Mouse (Mus musculus) hematopoietic stem cell, adult 5-6 weeks (primary cell): ENCODE measurements around the gene Pitpnm1. TPM values are rescaled to one million over a fixed set of nuclear protein-coding genes. Genes with fewer than 3 reads are reported as not detected.

Source experiments
- ATAC-seq, 2 experiments: fragments of 125-278 bp in 1 of 2; replicated peaks in 1 of 2; 2 replicates each; pipeline ENCODE4 v1.8.0; 2016 to 2017; ENCODE audit warnings: inconsistent platforms in 2 of 2, mild to moderate bottlenecking in 2 of 2, moderate number of reproducible peaks in 2 of 2, low read depth in 1 of 2, moderate TSS enrichment in 1 of 2; ENCODE audit not compliant: low FRiP score in 2 of 2, poor library complexity in 2 of 2, severe bottlenecking in 2 of 2, insufficient read depth in 1 of 2, low TSS enrichment in 1 of 2
- total RNA-seq: library from RNA; stranded (forward); fragments of 172-1452, 232-1000 nt; gene quantifications from 2 replicates; pipeline ENCODE4 v1.2.3, GENCODE M21; 2017

Pitpnm1 gene
- total RNA-seq, 1 experiment from 2014 or later = 20.0 TPM

DNA sequence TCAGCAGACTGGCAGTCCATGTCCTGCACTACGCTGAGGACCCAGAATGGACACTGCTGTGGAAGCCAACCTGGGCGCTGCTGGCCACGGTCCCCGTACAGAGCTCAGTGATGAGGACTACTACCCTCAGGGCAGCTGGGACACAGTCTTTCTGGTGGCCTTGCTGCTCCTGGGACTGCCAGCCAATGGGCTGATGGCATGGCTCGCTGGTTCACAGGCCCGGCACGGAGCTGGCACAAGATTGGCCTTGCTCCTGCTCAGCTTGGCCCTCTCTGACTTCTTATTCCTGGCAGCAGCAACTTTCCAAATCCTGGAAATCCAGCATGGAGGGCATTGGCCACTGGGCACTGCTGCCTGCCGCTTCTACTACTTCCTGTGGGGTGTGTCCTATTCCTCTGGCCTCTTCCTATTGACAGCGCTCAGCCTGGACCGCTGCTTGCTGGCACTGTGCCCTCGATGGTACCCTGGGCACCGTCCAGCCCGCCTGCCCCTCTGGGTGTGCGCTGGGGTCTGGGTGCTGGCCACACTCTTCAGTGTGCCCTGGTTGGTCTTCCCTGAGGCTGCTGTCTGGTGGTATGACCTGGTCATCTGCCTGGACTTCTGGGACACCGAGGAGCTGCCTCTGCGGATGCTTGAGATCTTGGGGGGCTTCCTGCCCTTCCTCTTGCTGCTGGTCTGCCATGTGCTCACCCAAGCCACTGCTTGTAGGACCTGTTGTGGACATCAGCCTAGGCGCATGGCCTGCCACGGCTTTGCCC lies 42.8 kb downstream of the Pitpnm1 start:
- ATAC-seq = no peak

DNA sequence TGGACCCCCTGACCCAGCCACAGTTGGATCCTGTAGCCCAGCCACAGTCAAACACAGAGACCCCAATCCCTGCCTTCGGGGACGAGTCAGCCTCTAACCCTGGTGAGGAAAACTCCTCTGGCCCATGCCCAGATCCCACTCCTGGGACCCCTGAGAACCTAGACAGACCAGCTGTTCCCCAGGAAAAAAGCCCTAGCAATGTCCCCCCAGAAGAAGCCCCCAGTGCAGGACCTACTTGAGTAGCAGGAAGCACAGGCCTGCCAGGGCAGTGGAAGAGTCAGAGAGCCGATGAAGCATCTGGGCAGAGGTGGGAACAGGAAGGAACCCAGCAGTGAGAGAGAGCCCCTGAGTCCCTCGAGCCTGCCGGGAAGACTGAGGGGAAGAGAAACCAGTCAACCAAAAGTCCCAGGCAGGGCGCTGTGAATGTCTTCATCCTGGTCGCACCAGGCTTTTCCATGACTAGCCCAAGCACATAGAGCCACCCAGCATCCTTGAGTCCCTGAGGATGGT lies 44.0 kb downstream of the Pitpnm1 start, which contains the start of gene Cabp4:
Gene Cabp4, minus strand, starts transcription at position 275 of the 510 bp plus-strand sequence.
- ATAC-seq = no peak

DNA sequence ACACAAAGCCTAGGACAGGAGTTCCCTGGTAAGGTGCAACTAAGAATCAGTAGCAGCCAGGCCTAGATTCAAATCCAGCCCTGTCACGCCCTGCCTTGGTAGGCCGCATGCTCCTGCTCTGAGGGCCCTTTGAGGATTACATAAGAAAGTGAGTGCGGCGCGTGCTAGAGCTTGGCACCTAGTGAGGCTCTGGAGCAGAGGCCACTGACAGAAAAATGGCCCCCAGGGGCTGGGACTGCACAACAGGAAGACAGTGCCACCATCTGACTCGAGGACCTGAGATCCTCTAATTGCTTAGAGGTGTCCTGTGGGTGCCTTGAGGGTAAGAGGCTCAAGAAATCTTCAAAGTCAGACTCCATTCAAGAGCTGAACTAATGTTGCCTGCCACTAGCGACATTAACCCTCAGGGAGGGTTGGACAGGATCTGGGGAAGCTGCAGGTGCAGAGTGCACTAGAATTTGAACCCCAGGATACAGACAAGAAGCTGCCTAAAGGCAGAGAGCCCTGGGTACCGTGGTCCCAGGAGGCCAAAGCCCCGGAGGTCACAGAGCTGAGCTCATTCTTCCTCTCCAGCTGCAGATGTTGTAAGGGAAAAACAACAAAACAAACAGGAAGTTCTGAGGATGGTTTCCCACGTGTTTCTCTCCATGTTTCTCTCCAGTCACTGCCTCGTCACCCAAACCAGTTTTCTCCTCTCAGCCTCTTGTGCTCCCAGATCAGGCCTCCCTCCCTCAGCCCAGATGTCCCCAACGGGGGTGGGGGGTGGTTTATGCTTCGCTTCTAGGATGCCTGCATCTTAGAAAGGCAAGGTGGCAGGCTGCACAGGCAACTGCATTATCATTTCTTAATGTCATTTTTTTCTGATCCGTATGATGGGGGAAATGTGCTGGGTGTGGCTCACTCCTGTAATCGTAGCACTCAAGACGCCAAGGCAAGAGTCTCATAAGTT lies 45.0 kb downstream of the Pitpnm1 start:
- no peak for ATAC-seq

DNA sequence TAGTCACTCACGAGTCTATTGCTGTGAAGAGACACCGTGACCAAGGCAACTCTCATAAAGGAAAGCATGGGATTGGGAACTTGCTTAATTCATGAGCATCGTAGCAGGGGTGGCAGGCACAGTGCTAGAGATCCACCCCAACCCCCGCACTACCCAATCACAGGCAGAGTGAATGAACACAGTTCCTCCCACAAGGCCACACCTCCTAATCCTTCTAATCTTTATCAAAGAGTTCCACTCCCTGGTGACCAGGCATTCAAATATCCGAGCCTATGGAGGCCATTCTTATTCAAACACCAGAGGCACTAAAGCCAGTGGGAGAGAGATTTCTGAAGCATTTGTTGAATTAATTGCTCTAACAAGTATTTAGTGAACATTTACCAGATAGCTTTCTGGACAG lies 46.1 kb downstream of the Pitpnm1 start:
- no peak for ATAC-seq

DNA sequence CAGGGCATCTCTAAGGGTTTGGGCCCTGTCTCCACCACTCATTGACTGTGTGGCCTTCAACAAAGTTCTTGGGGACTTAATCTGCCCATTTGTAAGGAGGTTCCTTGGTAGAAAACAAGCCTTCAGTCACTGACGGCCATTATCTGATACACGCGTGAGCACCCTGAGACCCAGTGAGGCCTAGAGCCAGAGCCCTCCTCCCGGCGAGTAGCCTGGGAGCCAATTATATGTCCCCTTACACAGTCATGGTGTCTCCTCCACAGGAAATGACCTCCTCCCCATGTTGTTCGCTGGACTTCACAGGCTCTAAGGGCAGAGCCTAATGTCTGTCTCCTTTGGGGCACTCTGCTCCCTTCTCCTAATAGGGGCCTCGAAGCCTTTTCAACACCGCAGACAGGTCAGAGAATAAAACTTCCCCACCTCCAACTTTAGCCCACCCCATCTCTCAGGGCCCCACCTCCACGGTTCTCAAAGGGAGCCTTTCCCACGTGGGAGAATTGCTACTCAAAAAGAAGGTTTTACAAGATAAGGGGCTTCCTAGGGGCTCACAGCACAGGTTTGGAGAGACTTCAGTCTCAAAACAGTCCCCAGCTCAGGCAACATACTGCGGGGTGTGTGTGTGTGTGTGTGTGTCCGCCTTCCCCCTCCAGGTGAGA lies 46.7 kb downstream of the Pitpnm1 start:
- no peak for ATAC-seq

DNA sequence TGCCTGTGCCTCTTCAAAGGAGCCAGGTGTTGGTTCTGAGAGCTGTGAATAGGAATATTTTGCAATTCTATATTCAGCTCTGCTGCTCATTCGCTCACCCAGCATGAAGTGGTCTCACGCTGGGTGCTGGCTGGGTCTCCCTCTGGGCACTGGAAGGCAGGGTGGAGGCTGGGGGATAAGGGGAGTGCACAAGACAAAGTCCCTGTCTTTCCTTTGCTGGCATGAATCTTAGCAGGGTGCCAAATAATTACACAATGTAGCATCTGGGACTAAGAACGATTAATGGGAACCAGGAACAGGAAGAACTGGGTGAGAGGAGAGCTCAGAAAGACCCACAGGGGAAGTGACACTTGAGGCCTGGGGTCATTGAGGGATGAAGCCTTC lies 47.2 kb downstream of the Pitpnm1 start:
- ATAC-seq = no peak

DNA sequence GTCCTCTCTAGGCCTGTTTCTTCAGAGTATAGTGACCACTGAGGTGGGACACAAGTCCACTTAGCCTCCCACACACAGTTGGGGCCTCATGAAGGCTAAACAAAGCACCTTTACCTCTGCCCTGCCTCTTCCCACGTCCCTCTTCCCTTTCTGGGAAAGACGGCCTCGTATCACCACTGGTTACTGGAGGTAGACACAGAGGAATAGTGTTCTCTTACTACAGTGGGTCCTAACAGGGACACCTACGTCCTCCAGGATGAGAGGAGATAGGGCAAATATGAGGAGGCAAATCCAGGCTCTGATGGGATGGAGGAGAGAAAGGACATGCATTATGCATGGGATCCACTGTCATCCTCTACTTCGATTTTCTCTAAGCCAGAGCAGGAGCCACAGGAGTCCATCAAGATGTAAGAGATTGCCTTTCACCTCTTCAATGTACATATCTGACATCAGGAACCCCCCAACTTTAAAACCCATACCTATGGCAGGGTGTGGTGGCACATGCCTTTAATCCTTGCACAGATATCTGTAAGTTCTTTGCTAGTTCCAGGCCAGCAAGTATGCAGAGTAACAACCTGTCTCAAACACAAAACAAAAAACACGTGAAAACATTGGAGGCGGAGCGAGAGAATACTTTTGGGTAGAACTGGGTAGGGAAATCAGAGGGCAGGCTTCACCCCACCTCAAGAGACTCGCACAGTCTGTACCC lies 48.1 kb downstream of the Pitpnm1 start:
- ATAC-seq = no peak

DNA sequence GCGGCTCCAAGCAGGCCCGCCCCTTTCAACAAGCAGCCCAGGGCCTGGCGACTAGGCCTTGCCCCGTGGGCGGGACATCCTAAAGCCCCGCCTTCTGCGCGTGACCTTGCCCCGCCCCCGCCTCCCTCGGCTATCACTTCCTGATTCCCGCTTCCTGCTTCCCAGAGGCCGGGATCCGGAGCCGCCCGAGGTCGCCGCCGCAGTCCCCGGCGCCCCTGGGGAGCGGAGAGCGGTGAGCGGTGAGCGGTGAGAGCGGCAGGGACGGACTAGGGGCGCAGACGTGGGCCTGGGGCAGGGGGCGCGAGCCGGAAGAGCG lies 48.7 kb downstream of the Pitpnm1 start, which contains the start of gene Coro1b:
Gene Coro1b, plus strand, starts transcription at position 129 of the 316 bp plus-strand sequence.
- peak; percentile 87 to 89 for ATAC-seq

DNA sequence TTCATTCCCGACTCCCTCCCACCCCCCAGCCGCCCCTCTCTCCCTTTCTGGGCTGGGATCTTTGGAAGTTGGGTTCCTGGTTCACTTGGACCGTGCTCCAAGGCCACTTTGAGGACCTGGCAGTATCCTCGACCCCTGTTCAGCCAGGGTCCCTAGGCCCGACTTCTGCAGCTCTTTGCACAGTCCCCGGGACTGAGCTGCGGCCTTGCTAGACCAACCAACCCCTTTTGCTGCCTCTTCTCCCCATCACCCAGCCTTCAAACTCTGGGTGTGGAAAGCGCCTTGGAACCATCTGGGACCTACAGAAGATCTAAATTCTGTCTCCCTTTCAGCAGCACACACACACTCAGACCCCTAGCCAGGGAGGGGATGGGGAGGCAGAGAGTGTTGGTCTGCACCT lies 49.0 kb downstream of the Pitpnm1 start:
- ATAC-seq = no peak; a peak in 1 of 4 replicates

DNA sequence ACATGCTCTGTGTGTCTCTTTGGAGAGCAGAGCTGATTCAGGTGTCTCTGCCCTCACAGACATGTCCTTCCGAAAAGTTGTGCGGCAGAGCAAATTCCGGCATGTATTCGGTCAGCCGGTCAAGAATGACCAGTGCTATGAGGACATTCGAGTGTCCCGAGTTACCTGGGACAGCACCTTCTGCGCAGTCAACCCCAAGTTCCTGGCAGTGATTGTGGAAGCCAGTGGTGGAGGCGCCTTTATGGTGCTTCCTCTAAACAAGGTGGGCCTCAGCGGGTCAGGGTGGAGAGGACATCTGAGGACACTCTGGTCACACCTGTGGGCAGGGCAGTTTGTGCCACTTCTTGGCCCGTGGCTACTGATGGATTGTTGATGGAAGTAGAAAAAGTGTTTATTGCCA lies 49.5 kb downstream of the Pitpnm1 start:
- ATAC-seq = no peak

DNA sequence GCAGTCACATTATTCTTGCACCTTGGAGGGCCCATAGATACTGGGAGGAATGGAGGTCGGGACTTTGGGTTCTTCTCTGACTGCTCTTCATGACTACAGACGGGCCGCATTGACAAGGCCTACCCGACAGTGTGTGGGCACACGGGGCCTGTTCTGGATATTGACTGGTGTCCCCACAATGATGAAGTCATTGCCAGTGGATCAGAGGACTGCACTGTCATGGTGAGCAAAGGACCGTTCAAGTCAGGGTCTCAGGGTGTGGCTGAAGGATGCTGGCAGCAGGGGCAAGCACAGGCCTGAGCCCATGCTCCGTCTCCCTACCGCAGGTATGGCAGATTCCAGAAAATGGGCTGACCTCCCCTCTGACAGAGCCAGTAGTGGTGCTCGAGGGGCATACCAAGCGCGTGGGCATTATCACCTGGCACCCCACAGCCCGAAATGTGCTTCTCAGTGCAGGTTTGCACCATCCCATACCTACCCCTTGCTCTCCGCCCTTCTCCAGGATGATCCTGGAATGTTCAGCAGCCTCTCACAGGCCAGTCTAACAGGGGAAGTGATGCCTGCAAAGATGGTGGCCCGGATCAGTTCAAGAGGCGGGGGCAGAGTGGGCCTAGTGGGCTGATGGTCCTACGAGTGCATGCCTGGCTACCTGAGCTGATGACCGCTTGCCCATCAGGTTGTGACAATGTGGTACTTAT lies 50.1 kb downstream of the Pitpnm1 start:
- no peak for ATAC-seq

DNA sequence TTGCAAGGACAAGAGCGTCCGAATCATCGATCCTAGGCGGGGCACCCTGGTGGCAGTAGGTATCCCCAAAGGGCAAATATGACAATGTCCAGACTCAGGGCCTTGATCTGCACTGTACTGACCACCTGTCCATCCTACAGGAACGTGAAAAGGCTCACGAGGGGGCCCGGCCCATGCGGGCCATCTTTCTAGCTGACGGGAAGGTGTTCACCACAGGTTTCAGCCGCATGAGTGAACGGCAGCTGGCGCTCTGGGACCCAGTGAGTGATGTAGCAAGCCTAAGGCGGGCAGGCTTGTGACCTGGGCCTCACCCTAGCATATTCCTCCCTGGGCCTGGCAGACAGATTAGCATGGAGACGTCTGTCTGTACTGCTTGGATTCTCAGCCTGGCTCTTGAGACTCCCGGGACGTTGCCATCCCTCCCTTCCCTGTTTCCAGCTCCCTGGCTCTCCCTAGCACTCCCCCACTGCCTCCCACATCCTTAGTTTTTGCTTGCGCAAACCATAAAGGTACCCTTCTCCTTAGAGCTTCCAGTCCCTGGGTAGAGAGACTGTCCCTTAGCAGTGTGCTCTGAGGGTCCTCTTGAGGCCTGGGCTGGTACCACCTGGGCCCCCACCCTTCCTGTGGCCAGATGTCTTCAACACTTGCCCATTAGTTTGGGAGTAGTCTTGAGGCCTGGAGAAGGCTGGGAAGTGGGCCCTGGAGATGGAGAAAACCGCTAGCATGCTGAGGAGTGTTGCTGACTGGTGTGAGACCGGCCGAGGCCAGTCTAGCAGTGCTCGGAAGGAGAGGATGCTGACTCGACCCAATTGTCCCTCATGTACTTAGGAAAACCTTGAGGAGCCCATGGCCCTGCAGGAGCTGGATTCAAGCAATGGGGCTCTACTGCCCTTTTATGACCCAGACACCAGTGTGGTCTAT lies 51.0 kb downstream of the Pitpnm1 start:
- ATAC-seq = no peak

DNA sequence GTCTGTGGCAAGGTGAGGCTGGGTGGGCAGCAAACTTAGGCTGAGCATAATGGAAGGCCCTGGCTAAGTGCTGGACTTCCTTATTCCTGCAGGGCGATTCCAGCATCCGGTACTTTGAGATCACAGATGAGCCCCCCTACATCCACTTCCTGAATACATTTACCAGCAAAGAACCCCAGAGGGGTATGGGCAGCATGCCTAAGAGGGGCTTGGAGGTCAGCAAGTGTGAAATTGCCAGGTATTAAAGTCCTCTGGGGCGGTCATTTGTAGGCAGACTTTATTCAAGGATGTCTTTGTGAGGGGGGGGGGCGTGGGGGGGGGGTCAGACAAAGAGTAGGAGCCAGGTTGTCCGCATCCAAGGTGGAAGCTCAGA lies 51.7 kb downstream of the Pitpnm1 start:
- ATAC-seq = no peak

DNA sequence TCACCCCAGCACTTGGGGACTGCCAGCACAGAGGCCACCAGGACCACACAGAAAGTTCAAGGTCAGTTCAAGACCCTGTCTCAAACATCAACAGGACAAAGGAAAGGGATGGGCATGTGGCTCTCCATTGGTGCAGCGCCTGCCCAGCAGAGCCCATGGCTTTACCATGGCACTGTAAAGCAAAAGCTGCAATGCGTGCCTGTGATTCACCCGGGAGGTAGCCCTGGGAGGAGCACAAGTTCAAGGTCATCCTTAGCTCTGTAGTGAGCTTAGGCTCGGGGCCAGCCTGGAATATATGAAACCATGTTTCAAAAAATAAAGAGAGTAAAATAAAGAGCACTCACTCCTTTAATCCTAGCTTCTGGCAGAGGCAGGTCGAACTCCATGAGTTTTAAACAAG lies 52.1 kb downstream of the Pitpnm1 start:
- ATAC-seq = no peak

DNA sequence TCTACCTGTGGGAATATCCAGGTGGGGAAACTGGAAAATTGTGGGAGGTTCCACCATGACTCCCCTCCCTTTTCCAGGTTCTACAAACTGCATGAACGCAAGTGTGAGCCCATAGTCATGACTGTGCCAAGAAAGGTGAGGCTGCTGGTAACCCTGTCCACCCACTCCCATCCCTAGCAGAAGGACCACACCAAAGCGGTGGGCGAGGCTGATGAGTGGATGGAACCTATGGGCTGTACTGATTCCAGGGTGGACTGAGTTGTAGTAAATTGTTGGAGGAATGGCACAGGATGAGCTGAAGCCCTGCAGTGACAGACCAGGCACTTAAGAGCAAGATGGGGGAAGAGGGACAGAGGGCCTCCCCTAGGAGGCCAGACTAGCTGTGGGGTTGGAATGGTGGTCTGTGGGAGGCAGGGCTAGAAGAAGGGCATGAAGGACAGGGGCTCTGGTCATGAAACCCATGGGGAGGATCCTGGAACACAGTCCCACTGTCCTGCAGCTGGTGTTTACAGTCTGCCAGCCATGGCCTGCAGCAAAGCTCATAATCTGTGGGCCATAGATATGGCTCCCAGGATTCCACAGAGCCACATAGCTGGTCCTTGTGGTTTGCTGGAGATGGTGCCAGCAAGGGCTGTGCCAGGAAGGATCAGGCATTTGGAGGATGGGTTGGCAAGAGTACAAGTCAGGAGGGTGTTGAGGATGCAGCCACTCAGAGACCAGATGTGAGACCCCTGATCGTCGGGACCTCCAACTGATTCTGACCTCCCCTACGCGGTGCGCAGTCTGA lies 52.8 kb downstream of the Pitpnm1 start:
- no peak for ATAC-seq
